Mouse (Mus musculus) thymus, adult 2 months (tissue): ENCODE measurements around the gene Col20a1.

Source experiments
- CTCF ChIP-seq: fragments of 200-500 bp; IDR thresholded peaks from 2 replicates; pipeline ENCODE4 v1.5.1; 2012; ENCODE audit warnings: mild to moderate bottlenecking, control low read depth, low read length, moderate library complexity, borderline replicate concordance; ENCODE audit not compliant: control insufficient read depth, poor library complexity, insufficient read depth; ENCODE audit errors: extremely low read depth
- POLR2A ChIP-seq: fragments of 200-500 bp; IDR thresholded peaks from 2 replicates; pipeline ENCODE4 v1.6.1; 2012; ENCODE audit warnings: mild to moderate bottlenecking, low read length, control low read depth, moderate library complexity; ENCODE audit not compliant: control insufficient read depth, poor library complexity, insufficient read depth; ENCODE audit errors: extremely low read depth

DNA sequence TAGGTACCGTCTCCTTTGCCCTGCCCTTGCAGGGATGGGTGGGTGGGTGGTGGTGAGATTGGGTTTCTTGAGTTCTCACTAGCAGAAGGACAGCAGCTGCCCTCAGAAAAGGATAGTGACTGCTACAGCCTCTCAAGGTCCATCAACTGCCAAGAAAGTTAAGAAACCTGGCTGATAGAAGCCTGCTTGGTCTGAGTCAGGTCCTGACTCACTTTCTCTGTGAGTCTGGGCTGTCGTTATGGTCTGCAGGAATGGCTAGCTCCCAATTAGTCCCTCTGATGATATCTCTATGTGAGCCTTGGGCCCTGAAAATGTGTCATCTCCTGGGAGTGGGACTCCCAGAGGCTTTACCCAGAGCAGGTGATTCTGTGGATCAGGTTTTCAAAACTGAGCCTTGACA lies 8.0 kb downstream of the Col20a1 start:
- TF ChIP-seq POLR2A (no peak), CTCF (no peak)
